Mouse (Mus musculus): ENCODE data around the gene Smpd4.
"Not testable (repeated sequence)": the region's sequence is repeated elsewhere in the genome, so short reads cannot be mapped to it uniquely, and the experiment has no call there.

The Smpd4 gene

DNA sequence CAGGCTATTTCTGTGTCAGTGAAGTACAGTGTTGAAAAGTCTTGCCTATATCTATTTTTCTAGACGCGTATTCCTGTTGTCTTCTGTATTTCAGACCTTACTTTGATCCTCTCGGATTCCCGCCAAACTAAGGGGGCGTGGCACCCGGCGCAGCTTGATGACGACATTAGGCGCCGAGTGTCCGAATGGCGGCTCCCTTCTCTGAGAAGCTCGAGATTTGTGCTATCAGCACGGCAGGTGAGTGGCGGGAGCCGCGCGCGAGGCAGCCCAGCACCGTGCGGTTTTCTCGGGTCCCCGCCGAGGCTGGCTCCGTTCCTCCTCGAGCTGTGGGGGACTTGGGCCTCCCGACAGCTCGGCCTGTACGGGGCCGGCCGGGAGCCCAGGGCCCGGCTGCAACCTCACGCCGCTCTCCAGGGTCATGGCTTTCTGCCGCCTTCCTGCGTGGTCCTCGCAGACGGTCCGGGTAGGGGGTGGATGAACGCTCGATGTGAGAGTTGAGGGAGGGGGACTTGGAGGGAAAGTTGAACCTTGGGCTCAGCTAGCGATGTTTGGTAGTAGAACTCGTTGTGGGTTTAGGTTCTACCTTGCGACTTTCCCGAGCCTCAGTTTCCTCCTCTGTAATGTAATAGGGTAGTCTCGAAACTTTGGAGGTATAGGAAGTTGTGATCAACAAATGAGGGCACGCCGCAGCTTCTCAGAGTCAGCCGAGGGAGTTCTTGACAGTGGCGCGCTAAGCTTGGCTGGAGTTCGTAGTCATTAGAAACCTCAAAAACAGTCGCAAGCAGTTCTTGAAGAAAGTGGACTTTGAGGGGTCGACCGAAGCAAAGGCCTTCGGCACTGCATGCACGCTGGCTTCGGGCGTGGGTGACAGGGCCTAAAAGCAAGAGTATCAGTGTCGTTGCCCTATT, at the start of gene Smpd4:
Gene Smpd4 (plus strand): TSS at position 157 of the 908 bp plus-strand sequence.
- peak; percentile 92 for DNase-seq

DNA sequence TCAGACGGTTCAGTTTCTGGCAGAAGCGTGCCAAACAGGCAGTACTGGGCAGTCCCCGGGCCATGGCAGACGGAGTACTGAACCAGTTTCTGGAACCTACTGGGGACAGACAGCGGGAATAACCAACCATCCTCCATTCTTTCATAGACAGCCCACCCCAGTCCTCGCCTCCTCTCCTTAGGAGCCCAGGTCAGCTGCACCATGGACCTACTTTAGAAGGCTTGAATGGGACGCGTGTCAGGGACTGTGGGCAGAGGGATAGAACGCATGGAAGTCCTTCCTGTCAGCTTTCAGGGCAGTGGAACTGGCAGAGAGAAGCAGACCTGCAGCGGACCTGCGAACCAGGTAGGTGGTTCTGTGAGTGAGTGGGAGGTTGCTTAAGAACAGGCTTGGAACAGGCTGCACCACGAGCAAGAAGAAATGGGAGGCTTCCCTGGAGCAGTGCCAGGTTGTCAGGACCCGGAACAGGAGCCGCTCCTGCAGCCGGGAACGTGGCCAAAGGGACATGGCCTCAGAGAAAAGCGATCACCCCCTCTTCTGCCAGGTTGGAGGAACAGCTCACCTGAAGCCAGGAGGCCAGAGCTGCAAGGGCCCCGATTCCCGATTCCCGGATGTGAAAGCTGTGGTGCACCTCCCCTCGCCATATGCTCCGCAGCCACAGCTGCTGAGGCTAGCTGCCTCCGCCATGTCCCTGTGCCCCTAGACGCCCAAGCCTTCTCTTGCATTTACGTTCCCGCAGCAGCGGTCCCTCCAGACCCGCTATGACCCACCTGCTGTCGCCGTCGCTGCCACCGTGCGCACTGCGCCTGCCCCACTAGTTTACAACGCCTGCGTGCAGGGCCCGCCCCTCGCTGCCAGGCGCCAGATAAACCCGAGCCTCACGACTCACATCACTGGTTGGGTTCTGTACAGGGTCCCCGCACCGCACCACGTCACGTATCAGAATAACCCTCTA, 43.0 kb upstream of the Smpd4 start:
- peak; percentile 17 for DNase-seq

DNA sequence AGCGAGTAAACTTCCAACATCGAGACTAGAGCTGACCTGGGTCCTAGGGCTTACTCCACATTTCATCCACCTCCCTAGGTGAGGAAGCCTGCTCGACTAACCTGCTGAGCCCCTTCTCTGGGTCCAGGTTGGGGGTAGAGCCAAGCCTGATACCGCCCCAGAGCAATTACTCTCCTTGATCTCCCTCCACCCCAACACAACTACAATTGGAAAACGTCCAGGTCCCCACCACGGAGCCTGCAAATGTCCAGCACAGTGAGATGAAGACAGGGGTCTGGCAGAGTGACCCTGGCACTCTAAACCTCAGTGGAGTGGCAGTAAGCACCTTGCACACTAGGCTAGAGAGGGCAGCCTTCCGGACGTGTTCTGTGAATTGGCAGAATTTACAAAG, 42.3 kb upstream of the Smpd4 start:
- DNase-seq: no peak

DNA sequence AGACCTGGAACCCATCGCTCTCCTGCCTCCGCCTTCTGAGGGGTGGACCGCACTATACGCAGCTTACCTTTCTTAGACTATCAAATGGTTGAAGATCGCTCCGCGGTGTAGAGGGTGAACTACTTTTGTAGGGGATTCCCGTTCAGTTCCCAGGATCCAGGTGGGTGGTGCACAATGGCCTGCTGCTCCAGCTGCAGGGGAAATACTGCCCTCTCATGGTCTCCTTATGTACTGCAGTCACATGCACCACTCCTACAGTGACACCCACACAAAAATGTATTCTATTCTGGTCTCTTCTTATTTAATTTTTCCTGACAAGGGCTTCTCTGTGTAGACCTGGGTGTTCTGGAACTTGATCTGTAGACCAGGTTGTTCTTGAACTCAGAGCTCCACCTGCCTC, 36.1 kb upstream of the Smpd4 start, which contains the start of gene Slc7a4:
Gene Slc7a4 (minus strand): TSS at position 151 of the 400 bp plus-strand sequence.
- DNase-seq: peak; percentile 20

DNA sequence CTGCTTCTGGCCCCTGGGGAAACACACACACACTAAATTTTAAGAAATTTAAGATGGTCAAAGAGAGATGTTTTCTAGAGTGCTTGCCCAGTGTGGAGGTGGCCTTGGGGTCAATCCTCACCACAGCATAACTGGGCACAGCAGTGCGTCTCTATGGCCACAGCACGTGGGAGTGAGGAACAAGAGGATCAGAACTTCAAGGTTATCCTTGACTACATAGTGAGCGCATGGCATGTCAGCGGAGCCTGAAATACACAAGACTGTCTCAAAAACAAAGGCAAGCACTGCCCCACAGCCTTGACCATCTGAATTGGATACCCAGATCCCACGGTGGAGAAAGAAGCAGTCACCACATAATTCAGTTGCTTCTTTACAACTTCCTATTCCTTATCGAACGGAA, 34.6 kb upstream of the Smpd4 start:
- DNase-seq: no peak

DNA sequence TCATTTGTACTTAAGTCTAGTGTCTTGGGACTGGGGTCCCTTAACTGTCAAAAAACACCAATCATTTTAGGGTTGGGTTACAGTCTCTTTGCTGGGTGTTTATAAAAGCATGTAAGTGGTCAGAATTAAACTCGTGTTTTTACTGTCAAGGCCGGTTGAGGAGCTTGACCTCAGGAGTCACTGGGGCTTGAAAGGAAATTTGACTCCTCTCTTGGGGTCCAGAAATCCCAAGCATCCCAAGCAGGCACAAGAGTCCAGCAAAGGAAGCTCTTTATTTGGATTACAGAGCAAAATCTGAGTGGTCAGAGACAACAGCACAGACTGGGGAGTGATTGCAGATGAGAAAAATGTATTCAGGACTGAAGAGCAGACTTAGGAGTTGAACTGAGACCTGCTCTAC, 28.4 kb upstream of the Smpd4 start:
- DNase-seq: no peak

DNA sequence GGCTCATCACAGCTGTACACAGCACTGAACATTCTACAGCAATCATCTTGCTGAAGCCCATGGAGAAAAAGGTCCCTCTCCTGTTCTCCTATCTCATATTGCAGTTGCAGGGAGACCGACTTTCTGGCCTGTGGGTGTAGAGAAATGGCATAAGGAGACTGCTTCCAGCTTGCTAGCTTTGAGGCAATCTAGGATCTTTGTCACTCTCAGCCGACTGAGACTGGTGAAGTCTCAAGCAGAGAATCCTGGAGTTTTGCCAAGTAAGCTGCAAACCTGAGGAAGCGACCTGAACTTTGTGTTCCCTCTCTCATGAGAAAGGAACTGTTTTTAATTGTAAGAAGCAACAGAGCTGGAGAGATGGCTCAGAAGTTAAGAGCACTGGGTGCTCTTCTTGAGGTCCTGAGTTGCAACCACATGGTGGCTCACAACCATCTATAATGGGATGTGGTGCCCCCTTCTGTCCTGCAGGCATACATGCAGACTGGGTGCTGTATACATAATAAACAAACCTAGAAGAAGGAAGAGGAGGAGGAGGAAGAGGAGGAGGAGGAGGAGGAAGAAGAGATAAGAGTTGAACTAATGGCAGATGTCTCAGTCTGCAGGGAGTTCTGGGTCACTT, 18.1 kb upstream of the Smpd4 start:
- DNase-seq: no peak

DNA sequence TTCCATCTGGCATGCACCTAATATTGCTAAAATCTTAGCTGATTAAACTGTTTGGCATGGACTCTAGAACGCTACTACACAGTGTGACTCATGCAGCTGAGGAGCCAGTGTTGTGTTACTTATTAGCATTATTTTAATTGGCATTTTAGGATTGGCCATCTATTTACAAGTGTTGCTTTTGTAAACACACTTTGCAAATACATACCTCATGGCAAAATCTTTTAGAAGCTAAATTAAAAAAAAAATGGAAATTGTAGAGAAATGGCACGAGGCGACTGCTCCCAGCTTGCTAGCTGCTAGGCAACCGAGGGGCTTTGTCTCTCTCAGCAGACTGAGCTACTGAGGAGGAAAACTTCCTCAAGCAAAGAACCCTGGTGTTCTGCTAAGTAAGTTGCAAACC, 14.2 kb upstream of the Smpd4 start:
- no peak for DNase-seq

DNA sequence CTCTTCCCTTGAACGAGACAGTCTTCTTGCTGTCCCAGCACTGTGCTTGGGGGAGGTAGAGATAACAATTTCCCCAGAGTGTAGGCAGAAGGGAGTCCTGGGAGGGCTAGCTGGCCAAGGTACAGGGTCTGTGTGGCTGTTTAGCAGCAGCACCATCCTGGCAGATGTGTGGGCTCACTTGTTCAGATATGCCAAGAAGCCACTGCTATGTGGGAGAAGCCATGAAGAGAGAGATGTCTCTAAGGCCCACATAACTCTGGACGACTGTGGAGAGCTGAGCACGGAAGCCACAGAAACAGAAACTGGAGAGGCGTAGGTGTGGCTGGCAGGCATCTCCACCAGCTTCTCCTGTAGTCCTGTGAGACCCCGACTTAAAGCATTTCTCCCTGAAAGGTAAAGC, 13.5 kb upstream of the Smpd4 start:
- no peak for DNase-seq

DNA sequence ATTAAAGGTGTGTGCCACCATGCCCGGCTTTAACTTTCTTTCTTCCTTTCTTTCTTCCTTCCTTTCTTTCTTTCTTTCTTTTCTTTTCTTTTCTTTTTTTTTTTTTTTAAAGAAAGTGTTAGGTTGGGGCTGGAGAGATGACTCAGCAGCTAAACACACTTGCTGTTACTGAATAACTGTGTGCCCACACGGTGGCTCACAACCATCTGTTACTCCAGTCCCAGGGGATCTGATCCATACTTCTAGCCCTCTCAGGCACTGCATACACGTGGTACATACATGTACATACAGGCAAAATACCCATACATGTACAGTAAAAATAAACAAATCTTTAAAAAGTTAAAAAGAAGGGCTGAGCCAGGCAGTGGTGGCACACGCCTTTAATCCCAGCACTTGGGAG, 7.8 kb upstream of the Smpd4 start:
- no peak for DNase-seq

DNA sequence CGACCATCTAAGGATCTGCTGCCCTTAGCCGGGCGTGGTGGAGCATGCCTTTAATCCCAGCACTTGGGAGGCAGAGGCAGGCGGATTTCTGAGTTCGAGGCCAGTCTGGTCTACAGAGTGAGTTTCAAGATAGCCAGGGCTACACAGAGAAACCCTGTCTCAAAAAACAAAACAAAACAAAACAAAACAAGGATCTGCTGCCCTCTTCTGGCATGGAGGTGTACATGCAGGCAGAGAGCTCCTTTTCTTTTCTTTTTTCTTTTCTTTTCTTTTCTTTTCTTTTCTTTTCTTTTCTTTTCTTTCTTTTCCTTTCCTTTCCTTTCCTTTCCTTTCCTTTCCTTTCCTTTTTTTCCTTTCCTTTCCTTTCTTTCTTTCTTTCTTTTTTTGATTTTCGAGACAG, 4.4 kb upstream of the Smpd4 start:
- not testable (repeated sequence) for DNase-seq

DNA sequence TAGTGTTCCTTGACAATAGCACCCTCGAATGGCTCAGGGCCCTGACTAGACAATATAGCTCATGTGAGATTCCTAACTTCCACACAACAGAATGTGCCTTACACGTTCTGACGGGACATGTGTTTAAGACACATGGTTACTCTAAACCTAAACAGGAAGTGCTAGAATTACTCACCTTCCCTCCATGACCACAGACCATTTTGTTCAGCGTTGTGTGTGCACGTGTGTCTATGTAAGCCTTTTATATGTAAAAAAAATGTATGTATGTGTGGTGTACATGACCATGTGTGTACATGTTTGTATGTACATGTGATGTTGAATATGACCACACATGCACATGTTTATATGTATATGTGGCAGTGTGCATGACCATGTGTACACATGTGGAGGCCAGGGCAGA, 2.9 kb upstream of the Smpd4 start:
- no peak for DNase-seq

DNA sequence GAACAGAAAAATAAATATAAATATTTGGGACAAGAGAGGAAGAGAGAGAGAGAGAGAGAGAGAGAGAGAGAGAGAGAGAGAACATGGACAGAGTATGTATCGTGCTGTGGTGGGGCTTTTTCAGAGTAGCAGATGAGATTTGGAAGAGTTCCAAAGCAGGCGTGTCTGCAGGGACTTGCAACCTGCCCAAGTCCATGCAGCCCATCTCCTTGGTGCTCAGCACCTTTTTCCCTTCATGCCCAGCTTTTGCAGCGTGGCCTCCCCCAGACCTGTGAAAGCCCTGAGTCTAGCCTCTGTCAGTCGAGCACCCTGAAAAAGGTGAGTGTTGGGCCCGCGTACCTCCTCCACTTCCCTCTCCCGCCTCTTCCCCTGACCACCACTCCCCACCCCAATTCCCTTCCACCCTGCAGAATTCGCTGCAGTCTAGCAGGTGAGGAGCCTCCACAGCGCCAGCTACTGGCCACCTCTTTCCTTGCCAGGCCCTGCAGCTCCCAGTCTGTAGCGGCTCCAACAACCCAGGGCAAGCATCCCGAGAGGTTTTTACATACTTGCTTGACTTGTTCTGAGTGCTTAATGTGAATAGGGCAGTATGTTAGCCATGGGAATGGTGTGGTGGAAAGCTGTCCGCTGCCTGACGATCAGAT, 1.1 kb upstream of the Smpd4 start:
- peak; percentile 67 for DNase-seq

DNA sequence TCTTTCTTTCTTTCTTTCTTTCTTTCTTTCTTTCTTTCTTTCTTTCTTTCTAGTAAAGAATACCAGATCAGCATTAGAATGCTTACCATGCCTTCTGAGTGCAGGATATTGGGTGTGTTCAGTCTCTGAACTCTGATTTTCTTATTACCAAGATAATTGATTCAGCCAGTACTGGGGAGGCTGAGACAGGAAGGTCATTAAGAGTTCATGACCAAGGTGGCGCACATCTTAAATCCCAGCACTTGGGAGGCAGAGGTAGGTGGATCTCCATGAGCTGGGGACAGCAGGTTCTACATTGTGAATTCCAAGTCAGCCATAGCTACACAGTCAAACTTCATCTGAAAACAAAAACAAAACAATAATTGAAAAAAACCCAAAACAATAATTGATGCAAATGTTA, 2.8 kb downstream of the Smpd4 start:
- DNase-seq: no peak

DNA sequence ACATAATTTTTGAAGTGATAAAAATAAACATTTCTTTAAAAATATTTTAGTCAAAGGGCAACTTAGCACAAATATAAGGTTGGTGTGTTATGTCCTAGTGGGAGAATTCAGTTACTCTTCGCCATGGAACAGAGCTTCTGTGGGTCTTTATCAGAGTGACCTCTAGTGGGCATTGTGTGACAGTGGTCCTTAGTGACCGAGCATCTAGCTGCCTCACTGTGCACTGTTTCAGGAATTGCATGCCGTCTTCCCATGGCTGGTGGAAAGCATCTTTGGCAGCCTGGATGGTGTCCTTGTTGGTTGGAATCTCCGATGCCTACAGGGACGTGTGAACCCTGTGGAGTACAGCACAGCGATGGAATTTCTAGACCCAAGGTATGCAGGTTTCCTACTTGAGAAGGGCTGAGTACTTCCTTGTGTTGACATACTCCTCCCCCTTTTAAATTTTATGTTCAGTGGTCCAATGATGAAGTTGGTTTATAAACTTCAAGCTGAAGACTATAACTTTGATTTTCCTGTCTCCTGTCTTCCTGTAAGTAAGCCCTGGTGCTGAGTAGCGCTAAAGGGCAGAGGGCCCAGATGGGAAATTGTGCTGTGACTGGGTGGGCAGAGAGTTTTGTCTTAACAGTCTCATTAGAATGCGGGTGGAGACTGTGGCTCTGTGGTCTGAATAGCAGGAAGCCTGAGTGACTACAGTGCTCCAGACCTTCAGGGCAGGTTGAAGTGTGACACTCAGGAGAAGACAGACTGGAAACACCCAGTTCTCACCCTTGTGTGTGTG, 6.5 kb downstream of the Smpd4 start:
- DNase-seq: no peak

DNA sequence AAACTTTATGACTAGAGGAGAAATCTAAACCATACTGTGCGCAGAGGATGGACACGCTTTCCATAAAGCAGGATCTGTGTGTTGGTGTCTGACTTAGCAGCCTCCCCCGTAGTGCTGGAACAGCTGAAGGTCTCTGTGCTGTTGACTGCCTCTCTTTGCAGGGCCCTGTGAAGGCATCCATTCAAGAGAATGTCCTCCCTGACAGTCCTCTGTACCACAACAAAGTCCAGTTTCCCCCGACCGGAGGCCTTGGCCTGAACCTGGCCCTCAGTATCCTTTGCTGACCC, 7.1 kb downstream of the Smpd4 start:
- DNase-seq: no peak

DNA sequence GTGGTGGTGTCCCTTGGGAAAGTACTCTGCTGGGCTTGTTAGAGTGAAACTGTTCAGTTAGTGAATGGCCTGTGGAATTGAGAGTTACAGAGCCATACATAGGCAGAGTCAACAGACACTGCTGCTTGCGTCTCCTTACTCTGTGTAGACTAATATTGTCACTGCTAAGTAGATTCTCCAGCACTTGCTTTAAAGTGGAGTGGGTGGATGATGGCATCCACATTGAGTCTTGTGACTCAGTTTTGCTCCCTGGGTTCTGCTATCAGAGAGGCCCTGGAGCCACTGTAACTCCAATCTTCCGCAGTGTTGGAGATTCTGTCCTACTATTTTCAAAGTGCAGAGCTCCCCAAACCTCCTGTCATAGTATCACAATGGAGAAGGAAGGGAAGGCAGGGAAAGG, 13.4 kb downstream of the Smpd4 start:
- DNase-seq: no peak

DNA sequence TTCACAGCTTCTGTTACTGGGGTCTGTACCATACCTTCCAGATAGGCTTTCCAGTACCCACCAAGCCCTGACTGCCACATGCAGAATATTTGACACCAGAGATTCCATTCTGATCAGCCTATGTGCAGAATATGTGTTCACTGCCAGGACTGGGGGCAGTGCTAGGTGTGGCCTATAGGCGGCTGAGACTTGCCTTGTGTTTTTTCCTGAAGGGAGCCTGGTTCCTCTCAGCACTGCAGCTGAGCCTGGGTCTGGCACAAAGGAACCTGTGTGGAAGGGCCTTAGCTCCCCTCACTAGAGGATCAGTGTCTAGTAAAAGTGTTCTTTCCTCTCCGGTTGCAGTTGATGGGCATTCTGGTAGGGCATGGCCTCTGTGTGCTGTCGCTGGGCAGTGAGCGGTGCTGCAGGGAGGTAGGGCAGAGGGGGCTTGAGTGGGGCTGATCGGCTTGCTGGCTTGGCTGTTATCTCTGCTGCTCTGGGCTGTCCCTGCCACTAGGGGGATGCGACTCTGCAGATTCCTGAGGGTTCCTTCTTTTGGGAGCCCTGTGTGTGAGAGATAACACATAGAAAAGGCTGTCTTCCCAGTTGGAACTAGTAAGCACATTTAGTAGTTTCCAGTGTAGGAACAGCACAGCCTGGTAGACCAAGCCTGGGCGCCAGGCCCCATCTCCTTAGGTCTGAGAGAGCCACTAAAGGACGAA, 14.5 kb downstream of the Smpd4 start:
- DNase-seq: no peak

DNA sequence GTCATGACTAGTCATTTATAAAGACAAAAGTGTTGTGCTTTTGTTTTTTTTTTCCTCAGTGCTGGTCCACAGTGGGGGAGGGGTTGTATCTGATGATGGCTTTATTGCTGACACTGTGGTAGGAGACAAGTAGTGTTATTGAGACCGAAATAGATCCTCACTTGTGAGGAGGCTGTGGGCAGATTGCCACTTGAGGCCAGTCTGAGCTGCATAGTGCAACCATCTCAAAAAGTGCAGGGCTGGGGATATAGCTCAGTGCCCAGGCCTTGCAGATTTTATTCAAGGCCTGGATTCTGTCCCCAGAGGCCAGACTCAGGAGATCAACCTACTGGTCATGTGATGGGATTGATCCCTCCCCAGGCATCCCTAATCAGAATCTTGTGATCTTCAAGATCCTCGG, 17.8 kb downstream of the Smpd4 start:
- DNase-seq: no peak

DNA sequence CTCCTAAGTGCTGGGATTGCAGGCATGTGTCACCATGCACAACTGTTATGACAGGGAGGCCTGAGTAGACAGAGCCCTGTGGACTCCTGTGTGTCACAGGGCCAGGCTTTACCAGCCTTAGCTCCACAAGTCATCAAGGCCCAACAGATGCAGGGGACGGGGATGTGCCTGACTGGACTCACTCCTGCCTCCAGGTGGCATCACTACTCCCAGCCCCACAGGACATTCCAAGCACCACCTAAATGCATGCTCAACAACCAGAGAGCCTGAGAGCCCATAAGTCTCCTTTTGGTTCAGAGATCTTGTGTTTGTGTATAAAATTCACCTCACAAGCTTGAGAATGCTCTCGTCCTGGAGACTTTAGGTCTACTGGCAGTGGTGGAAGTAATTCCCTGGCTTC, 18.5 kb downstream of the Smpd4 start:
- no peak for DNase-seq

DNA sequence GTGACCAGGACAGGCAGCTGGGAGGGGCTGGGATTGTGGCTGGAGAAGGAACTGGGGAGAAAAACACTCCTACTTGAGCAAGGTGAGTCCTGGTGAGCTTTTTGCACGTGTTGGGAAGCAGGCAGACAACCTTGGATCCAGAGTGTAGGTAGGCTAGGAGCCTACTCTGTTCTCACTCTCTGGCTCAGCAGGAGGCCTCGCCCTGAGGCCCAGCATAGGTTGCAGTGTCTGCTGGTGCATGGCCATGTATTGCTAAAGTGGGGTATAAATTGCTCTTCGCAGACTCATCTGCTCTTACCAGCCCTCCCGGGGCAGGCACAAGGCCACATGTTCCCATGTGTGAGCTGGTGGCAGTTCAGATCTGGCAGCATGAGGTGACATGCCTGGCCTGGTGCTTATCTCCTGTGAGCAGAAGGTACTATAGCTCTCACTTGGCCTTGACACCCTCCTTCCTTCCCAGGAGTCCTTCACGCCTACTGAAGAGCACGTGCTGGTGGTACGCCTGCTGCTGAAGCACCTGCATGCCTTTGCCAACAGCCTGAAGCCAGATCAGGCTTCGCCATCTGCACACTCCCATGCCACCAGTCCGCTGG, 19.0 kb downstream of the Smpd4 start:
- no peak for DNase-seq
